Mouse (Mus musculus): ENCODE measurements around the gene Gm36028. TPM values are rescaled to one million over a fixed set of nuclear protein-coding genes. Genes with fewer than 3 reads are reported as not detected.
A peak's percentile ranks its signal among the peaks of the same experiment; 100 is the strongest.

Gm36028 gene
- total RNA-seq, 2 experiments from 2014 or later, result 0.45 TPM; not detected in 1

DNA sequence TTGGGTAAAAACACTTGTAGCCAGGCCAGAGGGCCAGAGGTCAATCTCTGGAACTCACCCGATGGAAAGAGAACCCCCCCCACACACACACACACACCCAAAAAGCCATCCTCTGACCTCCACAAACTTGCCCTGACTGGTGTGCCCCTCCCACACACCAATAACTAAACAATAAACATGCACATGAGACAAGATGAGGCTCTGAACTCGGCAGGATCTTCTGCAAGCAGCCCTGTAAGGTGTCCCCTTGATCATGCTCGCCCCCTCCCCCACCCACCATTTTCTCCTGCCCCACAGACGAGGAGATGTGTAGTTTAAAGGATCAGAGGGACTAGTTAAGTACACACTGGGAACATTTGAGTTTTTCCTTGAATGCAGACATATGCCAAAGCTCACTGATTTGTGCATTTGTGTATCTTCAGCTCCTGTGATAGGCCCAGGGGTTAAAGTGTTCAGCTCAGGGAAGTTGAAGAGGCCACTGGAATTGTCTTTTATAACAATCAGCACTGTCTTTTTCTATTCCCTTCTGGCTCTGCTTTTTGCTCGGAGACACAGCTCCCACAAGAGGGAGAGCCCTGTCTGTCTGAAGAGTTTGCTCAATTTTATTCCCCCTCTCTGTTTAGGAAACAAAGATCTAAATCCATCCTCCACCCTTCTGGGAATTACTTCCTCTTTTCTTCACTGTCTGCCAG, 47.1 kb downstream of the Gm36028 start:
- DNase-seq, result no peak
- intact Hi-C loops (cut with DNase I), result loop anchor here (1.0 to 10.0 kb wide), 4 partner anchors 55 to 705 kb away; partner anchors contain the start of gene Lrrc58

DNA sequence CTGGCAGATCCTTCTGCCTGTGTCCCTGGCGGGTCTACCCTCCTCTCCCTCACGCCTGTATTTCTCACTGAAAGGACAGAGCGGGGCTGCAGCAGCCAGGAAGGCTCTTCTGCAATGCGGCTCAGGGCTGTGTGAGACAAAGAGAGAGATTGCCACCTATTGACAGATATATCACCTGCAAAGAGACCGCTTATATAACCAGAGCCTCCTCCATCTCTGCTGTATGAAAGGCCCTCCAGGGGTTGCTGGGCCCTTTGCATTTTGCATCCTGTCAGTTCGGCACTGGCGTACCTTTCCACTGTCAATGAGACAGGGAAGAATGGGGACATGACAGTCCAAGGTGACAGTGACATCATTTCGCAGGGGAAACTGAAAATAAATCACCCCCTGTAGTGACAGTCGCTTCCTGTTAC, 48.5 kb downstream of the Gm36028 start:
- intact Hi-C loops (cut with DNase I), result loop anchor here (1.0 to 10.0 kb wide), 3 partner anchors 127 to 704 kb away; no protein-coding TSS in a partner anchor
- peak; percentile 59 to 66 for DNase-seq

DNA sequence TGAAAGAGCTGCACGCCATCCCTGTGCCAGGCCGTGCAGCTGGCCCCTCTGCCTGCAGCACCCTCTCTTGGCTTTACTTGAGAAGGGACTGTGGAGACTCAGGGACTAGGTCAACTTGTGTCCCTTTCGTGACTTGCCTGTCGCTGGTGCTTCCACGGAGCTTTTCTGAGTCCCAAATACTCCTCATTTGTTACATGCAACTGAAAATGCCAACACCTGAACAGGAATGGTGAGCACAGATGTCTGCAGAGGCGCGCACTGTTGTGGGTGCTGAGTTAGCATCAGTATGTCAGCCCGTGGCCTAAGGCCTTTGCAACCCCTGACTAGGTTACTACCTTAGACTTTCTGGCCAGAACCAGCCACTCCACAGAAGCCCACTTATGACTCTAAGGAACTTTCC, 49.1 kb downstream of the Gm36028 start:
- DNase-seq, result no peak
- intact Hi-C loops (cut with DNase I), result loop anchor here (1.0 to 10.0 kb wide), 3 partner anchors 127 to 703 kb away; no protein-coding TSS in a partner anchor

DNA sequence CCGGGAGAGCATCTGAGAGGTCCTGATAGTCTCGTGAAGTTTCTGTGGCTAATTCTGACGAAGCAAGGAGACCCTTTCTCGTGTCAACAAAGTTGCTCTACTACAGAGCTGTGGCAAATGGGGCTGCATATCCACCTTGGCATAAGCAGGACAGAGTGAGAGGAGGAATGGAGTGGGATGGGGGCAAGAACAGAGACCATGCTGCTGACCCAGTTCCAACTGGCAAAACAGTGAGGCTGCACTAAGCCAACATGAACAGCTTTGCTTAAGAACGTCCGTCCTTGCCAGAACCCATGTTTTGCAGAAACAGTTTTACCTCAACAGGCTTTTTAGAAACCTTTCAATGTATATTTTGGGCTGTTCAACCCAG, 51.3 kb downstream of the Gm36028 start:
- DNase-seq, result peak; percentile 43 to 44
- intact Hi-C loops (cut with DNase I), result no loop called here

DNA sequence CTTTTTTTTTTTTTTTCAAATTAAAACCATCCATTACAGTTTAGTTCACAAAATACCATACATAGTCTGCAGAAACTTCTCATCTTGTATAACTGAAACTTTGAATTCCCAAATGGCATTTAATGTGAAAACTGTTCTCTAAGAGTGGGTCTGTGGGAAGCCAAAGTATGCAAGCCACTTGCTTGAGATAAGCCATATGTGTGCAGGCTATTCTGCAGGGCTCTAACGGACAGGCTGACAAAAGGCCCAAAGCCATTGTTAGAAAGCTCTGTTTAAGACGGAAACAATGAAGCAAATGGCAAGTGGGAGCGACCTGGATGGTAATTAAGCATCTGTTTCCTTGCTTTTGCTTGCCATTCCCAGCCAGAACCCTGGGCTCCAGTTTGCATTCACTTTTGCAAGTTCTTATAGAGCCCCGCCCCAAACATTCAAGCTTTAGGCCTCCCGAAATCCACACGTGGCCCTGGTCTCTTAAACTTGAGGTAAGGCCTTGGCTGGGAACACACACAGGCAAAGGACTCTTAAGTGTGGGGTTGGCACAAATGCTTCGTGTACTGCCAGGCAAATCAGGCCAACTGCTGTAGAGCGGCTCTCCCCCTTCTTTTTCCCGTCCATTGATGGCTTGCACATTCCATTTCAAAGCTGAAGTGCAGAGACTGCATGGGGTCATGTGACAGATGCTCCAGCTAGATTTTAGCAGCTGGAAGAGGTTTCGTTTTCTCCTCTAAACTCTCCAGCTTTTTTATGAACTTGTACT, 51.9 kb downstream of the Gm36028 start:
- intact Hi-C loops (cut with DNase I), result no loop called here

DNA sequence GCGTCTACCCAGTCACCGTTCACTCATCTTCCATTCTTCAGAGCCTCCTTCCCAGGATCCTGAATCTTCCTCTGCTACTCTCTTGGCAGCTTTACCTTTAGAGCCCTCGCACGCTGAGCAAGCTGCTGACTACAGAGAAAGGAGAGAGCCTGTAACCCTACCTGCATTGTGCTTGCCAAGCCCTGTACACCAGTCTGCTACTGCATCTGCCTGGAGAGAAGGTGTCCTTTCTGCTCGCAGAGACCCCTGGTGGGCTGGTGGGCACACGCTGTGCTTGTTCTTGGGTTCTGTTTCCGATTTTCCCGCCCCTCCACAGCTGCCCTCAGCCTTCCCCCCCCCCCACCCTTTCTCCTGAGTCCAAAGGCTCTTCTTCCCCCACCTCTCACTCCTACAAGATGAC, 53.7 kb downstream of the Gm36028 start:
- intact Hi-C loops (cut with DNase I), result no loop called here
- DNase-seq, result no peak

More for the DNA sequence above, 51.9 kb downstream of the Gm36028 start:
- peak; percentile 58 to 62 for DNase-seq

DNA sequence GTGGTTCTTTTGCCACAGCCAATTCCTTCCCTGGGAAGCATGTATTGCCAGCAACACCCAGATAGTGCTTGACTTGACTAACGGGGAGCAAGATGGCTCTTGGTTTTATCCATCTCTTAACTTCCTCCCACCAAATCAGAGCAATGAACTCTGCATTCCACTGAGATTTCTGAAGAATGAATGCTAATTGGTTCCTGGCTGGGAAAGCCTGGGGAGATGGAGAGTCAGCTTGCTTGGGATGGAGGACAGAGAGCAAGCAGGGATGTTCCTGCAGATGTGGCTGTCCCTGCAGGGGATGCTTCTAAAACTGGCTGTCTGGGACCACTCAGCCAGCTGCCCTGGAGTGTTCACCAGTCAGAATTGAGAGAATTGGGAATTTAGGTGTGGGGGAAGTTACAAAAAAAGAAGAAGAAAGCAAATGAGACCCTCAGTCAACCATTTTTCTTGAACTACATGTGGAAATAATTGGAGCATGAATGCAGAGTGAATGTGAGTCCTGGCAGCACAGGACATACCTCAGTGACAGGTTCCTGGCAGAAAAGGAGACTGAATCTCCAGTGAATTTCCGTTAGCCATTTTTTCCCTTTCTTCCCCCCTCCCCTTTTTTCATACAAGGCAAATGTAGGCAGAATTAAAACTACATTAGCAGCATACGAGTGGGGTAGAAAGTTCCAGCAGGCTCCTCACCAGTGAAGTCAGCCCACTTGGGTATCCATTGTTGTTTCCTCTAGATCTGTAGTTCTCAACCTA, 55.0 kb downstream of the Gm36028 start:
- intact Hi-C loops (cut with DNase I), result no loop called here
- DNase-seq, result peak in 1 of 2 experiments; percentile 23

DNA sequence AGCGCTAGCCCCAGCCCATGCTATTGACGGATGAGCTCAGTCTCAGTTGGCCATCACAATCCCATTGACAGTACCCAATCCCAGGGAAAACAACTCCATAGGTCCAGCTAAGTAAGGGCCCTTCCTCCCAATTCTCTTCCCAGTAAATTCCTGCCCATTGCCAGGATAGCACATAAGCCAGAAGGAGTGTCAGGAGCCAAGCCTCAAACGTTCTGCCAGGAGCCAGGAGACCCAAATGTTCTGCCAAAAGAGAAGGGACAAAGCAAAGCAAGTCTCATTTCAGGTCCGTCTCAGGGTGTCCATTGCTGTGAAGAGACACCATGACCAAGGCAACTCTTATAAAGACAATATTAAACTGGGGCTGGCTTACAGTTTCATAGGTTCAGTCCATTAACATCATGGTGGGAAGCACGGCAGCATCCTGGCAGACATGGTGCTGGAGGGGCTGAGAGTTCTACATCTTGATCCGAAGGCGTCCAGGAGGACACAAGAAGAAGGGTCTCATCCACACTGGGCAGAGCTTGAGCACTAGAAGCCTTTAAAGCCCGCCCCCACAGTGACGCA, 57.5 kb downstream of the Gm36028 start:
- intact Hi-C loops (cut with DNase I), result no loop called here
- DNase-seq, result no peak

DNA sequence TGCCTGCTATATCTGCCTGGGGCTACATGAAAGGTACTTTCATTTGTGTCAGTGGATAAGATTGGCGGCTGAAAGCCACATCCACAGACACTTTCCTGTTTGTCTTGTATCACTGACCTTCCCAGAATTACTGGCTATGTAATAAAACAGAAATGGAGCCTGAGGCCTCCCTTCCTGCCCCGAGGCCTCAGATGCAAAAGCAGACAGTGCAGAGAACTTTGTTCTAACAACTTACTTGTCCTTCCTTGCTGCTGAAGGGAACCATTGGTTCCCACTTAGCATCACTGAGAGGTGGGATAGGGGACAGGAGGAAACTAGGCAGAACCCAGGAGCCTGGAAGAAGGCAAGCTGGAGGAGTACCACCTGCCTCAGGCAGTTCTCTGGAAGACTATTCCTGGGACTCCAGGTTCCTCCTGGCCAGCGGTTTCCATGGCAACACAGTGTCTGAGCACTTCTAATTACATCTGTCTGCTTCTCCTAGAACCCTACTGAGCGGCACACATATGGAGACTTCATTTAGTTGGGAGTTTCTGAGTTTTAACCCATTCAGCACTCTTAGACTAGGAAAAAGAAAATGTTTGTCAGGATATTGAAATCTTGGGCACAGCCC, 58.2 kb downstream of the Gm36028 start:
- intact Hi-C loops (cut with DNase I), result no loop called here
- no peak for DNase-seq

DNA sequence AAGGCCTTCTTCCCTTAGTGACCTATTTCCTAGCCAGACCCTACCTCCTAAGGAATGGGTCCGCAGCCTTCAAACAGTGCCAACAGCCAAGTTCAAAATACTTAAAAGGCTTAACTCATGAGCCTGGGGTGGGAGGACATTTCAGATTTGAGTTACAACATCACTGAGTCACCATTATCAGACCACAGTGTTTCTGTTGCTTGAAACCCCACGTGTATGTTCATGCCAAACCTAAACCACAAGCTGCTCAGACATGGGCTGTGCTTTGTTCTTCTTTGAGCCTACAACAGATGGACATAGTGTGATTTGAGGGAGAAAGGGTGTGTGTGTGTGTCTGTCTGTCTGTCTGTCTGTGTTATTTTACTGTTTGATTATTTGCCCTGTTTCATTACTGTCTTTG, 59.8 kb downstream of the Gm36028 start:
- DNase-seq, result no peak

More for the DNA sequence above, 59.8 kb downstream of the Gm36028 start:
- intact Hi-C loops (cut with DNase I), result no loop called here

Other genes with a start within 250 kb of the Gm36028 start
- gene Ndufb4, start 206.7 kb downstream of the Gm36028 start, total RNA-seq (2021), result 100 to 1,000 TPM; 124 to 128 TPM
- 100 to 1,000 TPM; 352 to 420 TPM for gene Fstl1, start 84.3 kb downstream of the Gm36028 start, total RNA-seq (2021)
- 100 to 1,000 TPM in 1 of 2 experiments, 10 to 100 TPM in 1; 89.1 to 116 TPM for gene Lrrc58, start 7.2 kb upstream of the Gm36028 start, total RNA-seq (2021)
- gene Gpr156, start 55.4 kb upstream of the Gm36028 start, total RNA-seq (2021), result under 1 TPM; 0.07 to 0.14 TPM
- 10 to 100 TPM; 68.7 to 69.9 TPM for gene Gsk3b, start 227.9 kb upstream of the Gm36028 start, total RNA-seq (2021)

All from heart, postnatal 10 days (tissue).